Comparison of ENCODE assay signal across 25 mouse cellular contexts in the genomic region with DNA sequence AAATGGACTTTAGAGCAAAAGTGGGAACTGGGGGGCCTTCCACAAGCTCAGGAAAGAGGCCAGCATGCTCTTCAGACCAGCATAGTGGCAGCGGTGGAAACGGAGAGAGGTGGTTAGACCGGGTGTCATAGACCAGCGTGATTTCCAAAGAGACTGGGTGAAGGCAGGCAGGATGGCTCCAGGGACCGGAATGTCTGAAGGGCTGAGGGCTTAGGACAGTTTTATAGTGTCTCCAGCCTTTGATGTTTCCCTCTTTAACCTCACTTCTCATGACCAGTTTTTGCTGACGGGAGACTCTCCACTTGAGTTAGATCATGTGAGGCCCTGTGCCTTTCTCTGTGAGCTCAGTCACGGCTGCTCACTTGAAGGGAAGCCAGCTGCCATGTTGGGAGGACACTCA. TPM values are rescaled to one million over a fixed set of nuclear protein-coding genes. Genes with fewer than 3 reads are reported as not detected.
A peak's percentile ranks its signal among the peaks of the same experiment; 100 is the strongest.
DNase-seq lines count a peak whose midpoint lies in the region; ATAC-seq and TF ChIP-seq lines count a peak whose summit lies in the region.
"Had no signal": no experiment of that assay in that cellular context is flagged by ENCODE, and none has a peak within 500 bp of the region (broad histone marks: within the 10 kb centered on the region; RNA-seq: fewer than 3 reads in every experiment).

No protein-coding gene starts in this region.

- TF ChIP-seq CTCF in forebrain, postnatal 0 days (IDR thresholded peaks at IDR 0.05; ENCODE audit: low read depth): no peak
- no peak for TF ChIP-seq CTCF in intestine, postnatal 0 days (IDR thresholded peaks at IDR 0.05; ENCODE audit: low read depth)
- no peak for TF ChIP-seq CTCF in CH12.LX (conservative IDR thresholded peaks at IDR 0.05 in 1 of 2, IDR thresholded peaks at IDR 0.05 in 1 of 2; ENCODE audit: low read depth in 2 of 2, low read length in 2 of 2)

- 91% methylated on average over 7 of the region's 7 CpGs for WGBS in forebrain, embryonic 14.5 days
- WGBS in forebrain, postnatal 0 days: 86% methylated on average over 7 of the region's 7 CpGs
- 84% methylated on average over 7 of the region's 7 CpGs for WGBS in intestine, embryonic 14.5 days
- 74% methylated on average over 7 of the region's 7 CpGs for WGBS in intestine, postnatal 0 days
- WGBS in limb, embryonic 10.5 days: 81% methylated on average over 7 of the region's 7 CpGs

- H3K4me2 ChIP-seq in forebrain, embryonic 14.5 days (ENCODE audit: low read length): peak overlapping the region; percentile 3; the same call in 1 of the 2 replicates
- no peak overlapping the region for H3K4me2 ChIP-seq in forebrain, postnatal 0 days (ENCODE audit: low read depth)
- H3K4me2 ChIP-seq in intestine, embryonic 14.5 days (ENCODE audit: low read length): no peak overlapping the region
- no peak overlapping the region for H3K4me2 ChIP-seq in intestine, postnatal 0 days (replicated peaks; ENCODE audit: low read depth)
- H3K4me2 ChIP-seq in CH12.LX (ENCODE audit: insufficient read depth, low read depth, poor library complexity, severe bottlenecking): 0 out of 2 replicates have a peak overlapping the region, but pooled peaks have one; percentile 19
- H3K4me2 ChIP-seq: embryonic facial prominence, embryonic 15.5 days; heart, embryonic 11.5 days; liver, embryonic 15.5 days; lung, embryonic 15.5 days had no signal

- H3K36me3 ChIP-seq in forebrain, embryonic 14.5 days (ENCODE audit: control insufficient read depth, insufficient read depth, low read length): no peaks in the 10 kb centered on the region
- H3K36me3 ChIP-seq in forebrain, postnatal 0 days (ENCODE audit: insufficient read depth): no peaks in the 10 kb centered on the region
- H3K36me3 ChIP-seq in intestine, embryonic 14.5 days (ENCODE audit: control insufficient read depth, insufficient read depth, low read length): no peaks in the 10 kb centered on the region
- H3K36me3 ChIP-seq in intestine, postnatal 0 days (ENCODE audit: control insufficient read depth, insufficient read depth): no peaks in the 10 kb centered on the region
- H3K36me3 ChIP-seq in CH12.LX (replicated peaks in 1 of 2; ENCODE audit: control insufficient read depth in 1 of 2, insufficient read depth in 1 of 2, low read length in 1 of 2): peaks cover 0 to 3% of the 10 kb centered on the region in 2 experiments
- H3K36me3 ChIP-seq in limb, embryonic 10.5 days: no peaks in the 10 kb centered on the region
- H3K36me3 ChIP-seq: embryonic facial prominence, embryonic 15.5 days; hindbrain, embryonic 15.5 days; liver, embryonic 15.5 days; lung, embryonic 15.5 days had no signal

- in situ Hi-C loops in CH12.LX (cut with MboI; ENCODE audit: low pct_ligation_motif_present, low pct_unique_long_range_greater_than_20kb, low sequenced_read_pairs): no loop called here

- ATAC-seq in forebrain, embryonic 14.5 days: no peak
- ATAC-seq in forebrain, postnatal 0 days: no peak
- no peak for ATAC-seq in intestine, embryonic 14.5 days (replicated peaks; ENCODE audit: low FRiP score, low TSS enrichment, low read depth)
- ATAC-seq in intestine, postnatal 0 days: no peak
- ATAC-seq: intestine, embryonic 16.5 days had no signal

- H3K4me3 ChIP-seq in forebrain, embryonic 14.5 days (ENCODE audit: low read depth, low read length): no peak overlapping the region
- no peak overlapping the region for H3K4me3 ChIP-seq in forebrain, postnatal 0 days (ENCODE audit: low read depth, low read length)
- H3K4me3 ChIP-seq in intestine, embryonic 14.5 days (ENCODE audit: low read depth, low read length): no peak overlapping the region
- no peak overlapping the region for H3K4me3 ChIP-seq in intestine, postnatal 0 days (ENCODE audit: low read depth, low read length)
- no peak overlapping the region for H3K4me3 ChIP-seq in CH12.LX (replicated peaks in 1 of 3; ENCODE audit: low read depth in 2 of 3, low read length in 2 of 3, poor library complexity in 1 of 3)
- H3K4me3 ChIP-seq in limb, embryonic 10.5 days: no peak overlapping the region
- H3K4me3 ChIP-seq: embryonic facial prominence, embryonic 15.5 days; gastrocnemius, adult 2 months; hindbrain, embryonic 15.5 days; liver, embryonic 15.5 days; lung, embryonic 15.5 days had no signal

- dilution Hi-C loops in CH12.LX (cut with MboI; ENCODE audit: extremely low pct_ligation_motif_present, extremely low pct_unique_long_range_greater_than_20kb, low sequenced_read_pairs): no loop called here

- no peak for TF ChIP-seq POLR2A in CH12.LX (IDR thresholded peaks at IDR 0.05; ENCODE audit: low read depth, low read length)

- no peak overlapping the region for H3K27ac ChIP-seq in forebrain, embryonic 14.5 days (ENCODE audit: low read depth, low read length)
- H3K27ac ChIP-seq in forebrain, postnatal 0 days (ENCODE audit: low read depth, low read length): no peak overlapping the region
- no peak overlapping the region for H3K27ac ChIP-seq in intestine, embryonic 14.5 days (ENCODE audit: low read depth)
- H3K27ac ChIP-seq in intestine, postnatal 0 days (ENCODE audit: low read depth, low read length): no peak overlapping the region
- peak overlapping the region; percentile 66 for H3K27ac ChIP-seq in CH12.LX (ENCODE audit: insufficient read depth, low read depth)
- no peak overlapping the region for H3K27ac ChIP-seq in limb, embryonic 10.5 days
- H3K27ac ChIP-seq: embryonic facial prominence, embryonic 15.5 days; gastrocnemius, adult 2 months; hindbrain, embryonic 15.5 days; liver, embryonic 15.5 days; lung, embryonic 15.5 days had no signal

- H3K9ac ChIP-seq in forebrain, embryonic 14.5 days (ENCODE audit: low read length): no peak overlapping the region
- no peak overlapping the region for H3K9ac ChIP-seq in forebrain, postnatal 0 days
- H3K9ac ChIP-seq in intestine, embryonic 14.5 days (ENCODE audit: low read length): no peak overlapping the region
- H3K9ac ChIP-seq in intestine, postnatal 0 days (ENCODE audit: low read depth, low read length): no peak overlapping the region
- H3K9ac ChIP-seq in CH12.LX (ENCODE audit: insufficient read depth, low read depth): no peak overlapping the region
- H3K9ac ChIP-seq: embryonic facial prominence, embryonic 15.5 days; hindbrain, embryonic 15.5 days; liver, embryonic 15.5 days; lung, embryonic 15.5 days had no signal

- no peaks in the 10 kb centered on the region for H3K27me3 ChIP-seq in forebrain, embryonic 14.5 days (replicated peaks; ENCODE audit: control insufficient read depth, insufficient read depth, low read length)
- no peaks in the 10 kb centered on the region for H3K27me3 ChIP-seq in forebrain, postnatal 0 days (ENCODE audit: insufficient read depth, low read length)
- H3K27me3 ChIP-seq in intestine, embryonic 14.5 days (replicated peaks; ENCODE audit: control insufficient read depth, insufficient read depth, low read length): no peaks in the 10 kb centered on the region
- no peaks in the 10 kb centered on the region for H3K27me3 ChIP-seq in intestine, postnatal 0 days (replicated peaks; ENCODE audit: control insufficient read depth, insufficient read depth, low read length)
- H3K27me3 ChIP-seq in CH12.LX (replicated peaks): no peaks in the 10 kb centered on the region
- H3K27me3 ChIP-seq in limb, embryonic 10.5 days (ENCODE audit: low read depth, poor library complexity, severe bottlenecking): peaks cover 7% of the 10 kb centered on the region; the same call in 1 of the 2 replicates
- H3K27me3 ChIP-seq: embryonic facial prominence, embryonic 15.5 days; hindbrain, embryonic 15.5 days; lung, embryonic 15.5 days had no signal

- DNase-seq in forebrain, embryonic 14.5 days (ENCODE audit: low spot score): no peak
- DNase-seq in forebrain, postnatal 0 days: no peak
- DNase-seq in intestine, embryonic 14.5 days (ENCODE audit: low spot score): peak; percentile 48
- DNase-seq in CH12.LX (ENCODE audit: extremely low read depth): no peak
- DNase-seq in limb, embryonic 10.5 days (ENCODE audit: low spot score): peak; percentile 23
- no peak for DNase-seq in adrenal gland, adult 18-20 months (ENCODE audit: low spot score in 2 of 2)
- DNase-seq: adrenal gland, adult 8-10 months; B cell, adult 2 months; cerebellum, adult 18-20 months; cerebellum, postnatal 36 days; embryo, embryonic 11 days; gastrocnemius, adult 2 months; kidney, postnatal 36 days; liver; lung, postnatal 36 days; thymus, adult 18-20 months; thymus, postnatal 36 days had no signal

- no peaks in the 10 kb centered on the region for H3K9me3 ChIP-seq in forebrain, embryonic 14.5 days (replicated peaks; ENCODE audit: control insufficient read depth, low read length)
- no peaks in the 10 kb centered on the region for H3K9me3 ChIP-seq in forebrain, postnatal 0 days (ENCODE audit: low read length)
- H3K9me3 ChIP-seq in intestine, embryonic 14.5 days (ENCODE audit: control insufficient read depth, low read length): no peaks in the 10 kb centered on the region
- no peaks in the 10 kb centered on the region for H3K9me3 ChIP-seq in intestine, postnatal 0 days (ENCODE audit: control insufficient read depth)
- no peaks in the 10 kb centered on the region for H3K9me3 ChIP-seq in CH12.LX (replicated peaks; ENCODE audit: low read length)
- no peaks in the 10 kb centered on the region for H3K9me3 ChIP-seq in limb, embryonic 10.5 days (replicated peaks)
- H3K9me3 ChIP-seq: embryonic facial prominence, embryonic 15.5 days; hindbrain, embryonic 15.5 days; liver, embryonic 15.5 days; lung, embryonic 15.5 days had no signal

- no peak for TF ChIP-seq RAD21 in CH12.LX (IDR thresholded peaks at IDR 0.05; ENCODE audit: low read depth, low read length)

- peaks cover 14% of the 10 kb centered on the region for H3K4me1 ChIP-seq in forebrain, embryonic 14.5 days (ENCODE audit: control insufficient read depth, insufficient read depth, low read length)
- peaks cover 9% of the 10 kb centered on the region; the same call in 1 of the 2 replicates for H3K4me1 ChIP-seq in forebrain, postnatal 0 days (ENCODE audit: insufficient read depth)
- 0 out of 2 replicates have a peak, but pooled peaks cover 2% of the 10 kb centered on the region for H3K4me1 ChIP-seq in intestine, embryonic 14.5 days (replicated peaks; ENCODE audit: control insufficient read depth, insufficient read depth, low read length)
- H3K4me1 ChIP-seq in intestine, postnatal 0 days (replicated peaks; ENCODE audit: control insufficient read depth, insufficient read depth, low read length): no peaks in the 10 kb centered on the region
- peaks cover 22 to 58% of the 10 kb centered on the region in 2 experiments for H3K4me1 ChIP-seq in CH12.LX (ENCODE audit: control insufficient read depth in 1 of 2, insufficient read depth in 2 of 2)
- H3K4me1 ChIP-seq in limb, embryonic 10.5 days: peaks cover 23% of the 10 kb centered on the region

- peaks cover 4% of the 10 kb centered on the region for H3K79me2 ChIP-seq in CH12.LX (replicated peaks; ENCODE audit: control insufficient read depth, extremely low read depth, insufficient read depth, poor library complexity, severe bottlenecking)

- no peak for TF ChIP-seq EP300 in CH12.LX (IDR thresholded peaks at IDR 0.05; ENCODE audit: low read length)

RNA-seq across cellular contexts. Expression of a gene that starts 2.1 kb away (rescaled TPM):
- polyA plus RNA-seq in forebrain, embryonic 14.5 days (2014; fragmentation: Nextera tagmentation; extraction: Ambion mirVana): 34.7 and 42.0 TPM in 2 replicates
- total RNA-seq in forebrain, postnatal 0 days (2014; rRNA removed): 40.0 and 56.9 TPM in 2 replicates
- 18.6 and 28.1 TPM in 2 replicates for polyA plus RNA-seq in forebrain, postnatal 0 days (2015; fragmentation: Nextera tagmentation; extraction: Ambion mirVana)
- polyA plus RNA-seq in intestine, embryonic 14.5 days (2014; fragmentation: Nextera tagmentation; extraction: Ambion mirVana): 15.2 and 15.9 TPM in 2 replicates
- polyA plus RNA-seq in intestine, postnatal 0 days (2015; fragmentation: Nextera tagmentation; extraction: Ambion mirVana): 6.0 TPM in 2 replicates
- total RNA-seq in CH12.LX (2012; rRNA removed): 8.4 and 9.0 TPM in 2 replicates
- total RNA-seq in CH12.LX (2014; rRNA removed): 9.2 and 10.3 TPM in 2 replicates
- 6.6 and 6.9 TPM in 2 replicates for polyA plus RNA-seq in CH12.LX (2012; ENCODE audit: insufficient read length, low read depth)
- 12.1 and 17.8 TPM in 2 replicates for polyA plus RNA-seq in limb, embryonic 10.5 days (2016; fragmentation: Nextera tagmentation; extraction: Ambion mirVana)
- 10 to 100 TPM; 22.4 to 36.5 TPM for total RNA-seq in adrenal gland, adult 18-20 months (2021)
- total RNA-seq: MEL had no signal

Comparison
In these comparisons a context has a peak if more than half of its experiments do, and no peak if none do; other contexts are left out.
1. H3K4me2 ChIP-seq: peak in forebrain, embryonic 14.5 days (single experiment) and CH12.LX (single experiment); none in forebrain, postnatal 0 days (single experiment), intestine, embryonic 14.5 days (single experiment) and intestine, postnatal 0 days (single experiment).
2. DNase-seq: peak in intestine, embryonic 14.5 days (single experiment) and limb, embryonic 10.5 days (single experiment); none in forebrain, embryonic 14.5 days (single experiment), forebrain, postnatal 0 days (single experiment), CH12.LX (single experiment) and adrenal gland, adult 18-20 months (0 of 2).